In genomic region chr4:66478601-66479217, GRCm38 (mm10) we compare ENCODE assay signal across 14 mouse cellular contexts.
A peak's percentile ranks its signal among the peaks of the same experiment; 100 is the strongest.
DNase-seq lines count a peak whose midpoint lies in the region; ATAC-seq lines count a peak whose summit lies in the region.
"Had no signal": no experiment of that assay in that cellular context is flagged by ENCODE, and none has a peak within 500 bp of the region (broad histone marks: within the 10 kb centered on the region; RNA-seq: fewer than 3 reads in every experiment).

No protein-coding gene starts in this region.

- H3K4me1 ChIP-seq in forebrain, embryonic 14.5 days (ENCODE audit: control insufficient read depth, insufficient read depth, low read length), result no peaks in the 10 kb centered on the region

- no peaks in the 10 kb centered on the region for H3K27me3 ChIP-seq in forebrain, embryonic 14.5 days (replicated peaks; ENCODE audit: control insufficient read depth, insufficient read depth, low read length)
- H3K27me3 ChIP-seq: hindbrain, embryonic 13.5 days; midbrain, embryonic 12.5 days had no signal

- H3K4me3 ChIP-seq in forebrain, embryonic 14.5 days (ENCODE audit: low read depth, low read length), result no peak overlapping the region
- H3K4me3 ChIP-seq: hindbrain, embryonic 13.5 days; midbrain, embryonic 12.5 days had no signal

- H3K36me3 ChIP-seq in forebrain, embryonic 14.5 days (ENCODE audit: control insufficient read depth, insufficient read depth, low read length), result no peaks in the 10 kb centered on the region
- H3K36me3 ChIP-seq: hindbrain, embryonic 13.5 days; midbrain, embryonic 12.5 days had no signal

- no peak for ATAC-seq in forebrain, embryonic 14.5 days
- ATAC-seq: forebrain, postnatal 0 days; intestine, embryonic 16.5 days had no signal

- 86% methylated on average over 8 of the region's 8 CpGs for WGBS in forebrain, embryonic 14.5 days

- no peak overlapping the region for H3K27ac ChIP-seq in forebrain, embryonic 14.5 days (ENCODE audit: low read depth, low read length)
- H3K27ac ChIP-seq: hindbrain, embryonic 13.5 days; liver, embryonic 14.5 days; midbrain, embryonic 12.5 days had no signal

- no peaks in the 10 kb centered on the region for H3K9me3 ChIP-seq in forebrain, embryonic 14.5 days (replicated peaks; ENCODE audit: control insufficient read depth, low read length)
- H3K9me3 ChIP-seq: hindbrain, embryonic 13.5 days; midbrain, embryonic 12.5 days had no signal

- no peak overlapping the region for H3K9ac ChIP-seq in forebrain, embryonic 14.5 days (ENCODE audit: low read length)
- H3K9ac ChIP-seq: forebrain, postnatal 0 days; hindbrain, embryonic 13.5 days; liver, embryonic 14.5 days; midbrain, embryonic 12.5 days had no signal

- no peak overlapping the region for H3K4me2 ChIP-seq in forebrain, embryonic 14.5 days (ENCODE audit: low read length)
- H3K4me2 ChIP-seq: hindbrain, embryonic 13.5 days; midbrain, embryonic 12.5 days had no signal

- peak; percentile 6 for DNase-seq in ovary, postnatal 14 days (ENCODE audit: low spot score)
- DNase-seq in ovary, adult 18-20 months (ENCODE audit: low spot score), result no peak
- DNase-seq in kidney, adult 8-10 months, result peak; percentile 1 to 2
- peak; percentile 41 to 48 for DNase-seq in kidney, postnatal 4 days
- no peak for DNase-seq in forebrain, embryonic 14.5 days (ENCODE audit: low spot score)
- DNase-seq in left cerebral cortex, adult 11 months (ENCODE audit: low spot score), result no peak
- no peak for DNase-seq in right cerebral cortex, postnatal 25 days
- DNase-seq: forebrain, postnatal 0 days; gastrocnemius, postnatal 36 days; lung, postnatal 14 days had no signal

Comparison
In these comparisons a context has a peak if more than half of its experiments do, and no peak if none do; other contexts are left out.
1. DNase-seq: peak in ovary, postnatal 14 days (single experiment), kidney, adult 8-10 months (2 of 2) and kidney, postnatal 4 days (2 of 2); none in ovary, adult 18-20 months (single experiment), forebrain, embryonic 14.5 days (single experiment), left cerebral cortex, adult 11 months (single experiment) and right cerebral cortex, postnatal 25 days (single experiment).